Mouse (Mus musculus) thymus, postnatal 4 days (tissue): Measurements from ENCODE around the gene Elovl6.

Experiments used
- DNase-seq: peaks from one replicate; pipeline ENCODE4 v3.0.0; 2021

Gene Elovl6

GRCm38 (mm10) chr3:129613756-129614155 lies 81.6 kb downstream of the Elovl6 start:
- DNase-seq: no peak

- no peak for DNase-seq
Observed at GRCm38 (mm10) chr3:129614216-129614615, 82.1 kb downstream of the Elovl6 start.

DNA sequence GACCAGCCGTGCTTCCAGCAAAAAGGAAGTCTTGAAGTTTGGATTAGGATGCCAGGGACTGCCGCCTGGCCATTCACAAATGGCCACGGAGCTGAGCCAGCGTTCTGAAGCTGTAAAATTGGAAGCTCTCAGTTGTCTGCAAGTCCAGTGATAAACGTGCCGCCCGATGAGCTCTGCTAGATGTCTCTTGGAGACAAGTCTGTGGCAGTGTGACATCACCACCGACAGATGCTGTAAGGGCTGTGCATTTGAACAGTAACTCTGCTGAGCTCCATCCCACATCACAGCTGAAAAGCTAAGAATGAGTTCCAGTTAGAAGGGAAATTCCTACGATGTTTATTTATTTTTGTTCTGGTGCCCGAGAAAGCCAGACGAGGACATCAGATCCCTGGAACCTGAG lies 85.3 kb downstream of the Elovl6 start:
- no peak for DNase-seq

GRCm38 (mm10) chr3:129619194-129619775 lies 87.1 kb downstream of the Elovl6 start:
- no peak for DNase-seq

GRCm38 (mm10) chr3:129620802-129621201 lies 88.6 kb downstream of the Elovl6 start:
- no peak for DNase-seq

- no peak for DNase-seq
Observed at GRCm38 (mm10) chr3:129621255-129621654, 89.1 kb downstream of the Elovl6 start.

DNA sequence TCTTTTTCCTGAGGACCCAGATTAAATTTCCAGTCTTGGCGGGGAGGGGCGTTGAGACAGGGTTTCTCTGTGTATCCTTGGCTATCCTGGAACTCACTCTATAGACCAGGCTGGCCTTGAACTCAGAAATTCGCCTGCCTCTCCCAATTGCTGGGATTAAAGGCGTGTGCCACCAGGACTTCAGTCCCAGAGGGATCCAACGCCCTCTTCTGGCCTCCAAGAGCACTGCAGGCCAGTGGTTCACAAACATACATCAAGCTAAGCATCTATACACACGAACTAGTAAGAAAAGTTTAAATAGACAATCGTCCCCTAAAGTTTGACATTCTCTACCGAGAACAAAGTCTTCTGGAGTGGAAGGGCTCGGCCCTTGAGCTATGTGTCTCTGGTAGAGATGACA lies 90.0 kb downstream of the Elovl6 start:
- peak; percentile 69 for DNase-seq

- DNase-seq: no peak
Observed at GRCm38 (mm10) chr3:129622705-129623104, 90.5 kb downstream of the Elovl6 start.

DNA sequence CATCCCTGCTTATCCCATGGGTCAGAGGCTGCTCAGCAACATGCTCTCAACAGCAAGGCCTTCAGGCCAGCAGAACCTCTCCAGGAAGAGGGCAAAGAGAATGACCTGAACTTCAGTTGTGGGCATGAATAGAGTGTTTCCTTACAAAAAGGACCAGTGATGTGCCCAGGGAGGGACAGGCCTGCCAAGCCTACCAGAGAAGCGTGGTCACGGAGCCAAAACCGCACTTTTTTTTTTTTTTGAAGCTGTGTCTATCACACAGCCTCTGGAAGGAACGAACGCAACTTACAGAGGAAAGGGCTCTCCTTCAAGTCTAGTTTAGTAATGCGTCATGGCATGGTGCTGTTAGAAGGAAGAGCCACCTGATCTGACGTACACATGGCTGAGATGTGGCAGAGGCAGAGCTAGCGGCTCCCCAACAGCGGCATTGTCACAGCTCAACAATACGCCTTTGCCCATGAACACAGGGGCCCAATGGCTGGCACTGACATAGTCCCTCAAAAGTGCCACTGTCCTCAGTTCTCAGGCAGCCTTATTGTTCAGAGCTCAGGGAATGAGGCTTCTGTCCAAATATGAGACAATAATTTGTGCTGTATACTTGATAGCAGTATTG lies 92.1 kb downstream of the Elovl6 start:
- no peak for DNase-seq

GRCm38 (mm10) chr3:129627281-129627680 lies 95.1 kb downstream of the Elovl6 start:
- DNase-seq: no peak

- DNase-seq: no peak
Observed at GRCm38 (mm10) chr3:129631018-129631417, 98.9 kb downstream of the Elovl6 start.

DNA sequence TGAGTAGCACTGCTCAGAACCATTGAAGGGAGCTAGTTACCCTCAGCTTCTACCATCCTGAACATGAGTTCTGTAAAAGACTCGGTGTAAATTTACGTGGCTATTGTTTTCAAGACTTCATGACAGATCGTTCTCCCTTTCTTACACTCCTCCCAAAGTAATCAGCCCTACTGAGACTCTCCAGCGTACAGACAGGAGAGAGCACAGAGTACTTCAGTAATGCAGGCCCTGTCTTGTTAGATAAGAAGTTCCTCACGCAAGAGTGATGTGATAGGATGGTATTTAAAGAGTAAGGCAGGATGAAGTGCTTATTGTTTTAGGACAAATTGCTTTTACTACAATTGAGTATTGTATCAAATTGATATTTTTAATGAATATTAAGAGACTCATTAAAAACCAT lies 99.7 kb downstream of the Elovl6 start:
- DNase-seq: no peak

- no peak for DNase-seq
Observed at GRCm38 (mm10) chr3:129633518-129633917, 101.4 kb downstream of the Elovl6 start.

DNA sequence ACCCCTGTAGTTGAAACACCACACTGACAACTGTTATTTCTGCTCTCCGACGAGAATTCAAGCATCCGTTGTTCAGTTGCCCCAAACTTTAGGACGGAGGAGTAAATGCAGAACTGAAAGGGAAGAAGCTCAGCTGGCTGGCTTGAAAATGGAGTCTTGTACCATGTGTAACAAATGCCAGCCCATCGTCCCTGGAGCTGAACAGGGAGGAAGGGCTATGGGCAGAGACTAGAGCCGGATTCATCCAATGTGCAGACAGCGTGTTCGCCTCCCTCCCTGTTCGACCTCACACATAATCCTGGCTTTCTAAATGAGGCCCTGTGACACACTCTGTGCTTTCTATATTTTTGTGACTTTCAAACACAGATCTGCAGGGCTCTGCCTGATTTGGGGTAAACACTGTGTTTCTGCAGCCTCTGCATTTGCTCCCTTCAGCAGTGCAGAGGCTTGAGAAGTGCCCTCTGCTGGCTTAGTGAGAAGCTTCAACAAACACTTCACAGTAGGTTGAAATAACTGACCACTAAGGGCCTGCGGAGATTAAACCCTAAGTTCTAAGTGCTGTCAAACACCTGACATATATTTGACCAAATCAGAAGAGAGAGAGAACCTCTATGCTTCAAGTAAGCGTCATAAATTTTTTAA lies 102.2 kb downstream of the Elovl6 start:
- DNase-seq: peak; percentile 30

DNA sequence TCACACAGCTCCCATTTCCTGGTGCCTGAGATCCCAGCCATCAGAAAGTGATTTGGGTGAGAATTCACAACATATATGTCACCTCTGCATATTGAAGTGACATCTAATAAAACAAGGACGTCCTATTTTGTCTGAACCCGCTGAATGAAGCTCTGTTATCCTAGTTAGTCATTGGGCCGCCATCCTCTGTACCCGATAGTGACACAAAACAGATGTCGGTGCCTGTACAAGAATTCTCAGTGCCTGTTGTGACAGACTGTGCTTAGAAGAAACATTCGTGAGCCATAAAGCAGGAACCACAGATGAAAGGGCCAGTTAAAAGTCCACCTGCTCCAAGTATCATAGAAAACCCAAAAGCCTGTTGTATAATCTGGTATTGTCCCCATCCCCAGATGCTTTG lies 105.3 kb downstream of the Elovl6 start:
- no peak for DNase-seq

- DNase-seq: no peak
Observed at GRCm38 (mm10) chr3:129639701-129640100, 107.5 kb downstream of the Elovl6 start.

DNA sequence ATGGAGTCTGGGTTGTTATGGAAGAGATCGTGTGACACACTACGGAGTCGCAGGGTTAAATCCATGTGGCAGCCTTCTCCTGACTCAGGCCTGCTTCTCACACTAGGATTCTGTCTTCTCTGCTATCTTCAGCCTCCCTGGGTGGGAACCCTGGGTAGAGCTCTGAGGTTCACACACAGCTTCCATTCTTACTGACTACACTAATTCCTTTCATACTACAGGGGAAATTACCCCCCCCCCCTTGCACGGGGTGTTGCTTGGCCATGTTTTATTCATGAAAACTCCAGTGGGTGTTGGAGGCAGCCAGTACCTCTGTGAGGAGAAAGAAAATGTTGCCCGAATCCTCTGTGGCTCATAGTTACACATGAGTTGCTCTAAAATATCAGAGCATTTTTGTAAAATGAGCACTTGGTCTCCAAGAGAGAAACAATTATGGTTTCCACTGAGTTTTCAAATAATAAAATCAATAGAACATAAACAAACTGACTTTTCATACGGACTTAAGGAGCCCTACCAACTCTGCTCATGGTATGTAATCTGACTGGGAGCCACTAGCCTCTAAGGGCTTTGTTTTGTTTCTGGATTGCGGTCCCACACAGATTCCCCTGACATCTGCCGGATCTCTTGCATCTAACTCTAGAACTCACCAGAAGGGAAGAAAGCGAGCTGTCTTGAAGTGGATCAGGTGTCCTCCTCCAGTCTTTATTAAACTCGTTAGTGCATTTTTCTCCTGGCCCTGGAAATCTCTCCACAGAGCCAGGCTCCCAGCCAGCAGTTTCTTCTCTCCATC lies 108.3 kb downstream of the Elovl6 start:
- DNase-seq: no peak

DNA sequence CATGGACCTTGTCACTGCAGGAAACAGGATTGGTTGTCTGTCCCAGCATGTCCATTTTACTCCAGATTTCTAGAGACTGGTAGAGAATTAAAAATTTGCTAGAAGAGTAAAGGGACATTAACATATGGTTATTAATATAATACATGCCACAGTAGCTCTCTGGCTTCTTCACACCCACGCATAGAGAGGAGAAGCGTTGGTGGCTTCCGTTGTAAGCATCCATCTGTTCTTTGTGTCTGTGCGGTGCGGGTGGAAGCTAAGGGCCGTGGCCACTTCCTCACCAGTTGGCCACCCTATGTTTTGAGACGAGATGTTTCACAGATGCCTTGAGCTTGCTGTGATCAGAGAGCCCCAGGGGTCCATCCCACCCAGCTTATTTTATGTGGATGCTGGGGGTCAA lies 109.5 kb downstream of the Elovl6 start:
- no peak for DNase-seq

DNA sequence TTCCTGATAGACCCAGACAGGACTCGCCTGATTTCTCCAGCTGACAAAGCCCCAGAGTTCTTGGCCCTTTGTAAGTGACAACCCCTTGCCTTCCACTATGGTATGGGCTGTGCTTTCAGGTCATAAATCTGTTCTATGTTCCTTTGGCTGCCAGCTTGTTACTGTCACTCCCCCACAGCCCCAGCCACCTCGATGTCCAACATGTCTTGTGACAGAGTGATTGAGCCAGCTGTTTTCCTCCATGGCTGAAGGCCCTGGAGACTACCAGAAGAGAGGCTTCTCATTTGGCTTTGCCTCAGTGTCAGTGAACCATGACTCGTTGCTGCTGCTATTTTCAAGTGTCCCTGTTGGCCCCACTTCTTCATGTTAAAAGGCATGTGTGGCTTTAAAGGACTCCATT lies 113.3 kb downstream of the Elovl6 start:
- no peak for DNase-seq

GRCm38 (mm10) chr3:129646781-129647180 lies 114.6 kb downstream of the Elovl6 start:
- DNase-seq: no peak

DNA sequence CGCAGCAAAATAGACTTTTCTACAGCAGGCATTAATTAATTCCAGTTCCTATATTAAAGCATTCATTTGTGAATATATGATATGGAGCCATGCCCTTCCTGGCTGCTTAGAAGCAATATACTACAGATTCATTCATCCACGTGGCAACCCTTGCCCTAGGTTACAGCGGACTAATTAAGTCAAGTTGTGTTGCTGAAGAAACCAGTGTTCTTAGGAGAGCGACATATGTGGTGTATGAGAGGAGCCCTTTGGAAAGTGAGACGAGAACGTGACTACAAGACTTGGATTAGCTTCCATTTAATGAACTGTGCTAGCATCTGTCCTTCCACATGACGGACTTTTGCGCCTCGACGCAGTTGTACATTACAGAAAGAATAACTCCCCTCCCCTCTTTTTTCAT lies 115.2 kb downstream of the Elovl6 start:
- no peak for DNase-seq

DNA sequence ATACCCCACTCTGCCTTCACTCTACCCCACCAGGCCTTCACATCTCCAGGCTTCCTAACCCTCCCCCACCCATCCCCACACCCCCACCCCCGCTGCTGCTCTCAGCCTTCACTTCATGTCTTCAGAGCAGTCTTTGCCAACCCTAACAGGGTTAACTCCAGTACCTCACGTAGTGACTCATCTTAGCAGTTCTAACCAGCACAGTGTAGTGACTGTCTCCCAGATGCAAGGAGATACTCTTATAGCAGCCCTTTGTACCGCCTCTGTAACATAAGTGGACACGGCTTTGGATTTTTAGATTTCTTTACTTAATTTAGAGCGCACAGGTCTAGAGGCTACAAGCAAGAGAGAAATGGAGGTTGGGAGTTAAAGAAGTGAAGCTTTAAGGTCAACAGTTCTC lies 116.4 kb downstream of the Elovl6 start:
- no peak for DNase-seq

DNA sequence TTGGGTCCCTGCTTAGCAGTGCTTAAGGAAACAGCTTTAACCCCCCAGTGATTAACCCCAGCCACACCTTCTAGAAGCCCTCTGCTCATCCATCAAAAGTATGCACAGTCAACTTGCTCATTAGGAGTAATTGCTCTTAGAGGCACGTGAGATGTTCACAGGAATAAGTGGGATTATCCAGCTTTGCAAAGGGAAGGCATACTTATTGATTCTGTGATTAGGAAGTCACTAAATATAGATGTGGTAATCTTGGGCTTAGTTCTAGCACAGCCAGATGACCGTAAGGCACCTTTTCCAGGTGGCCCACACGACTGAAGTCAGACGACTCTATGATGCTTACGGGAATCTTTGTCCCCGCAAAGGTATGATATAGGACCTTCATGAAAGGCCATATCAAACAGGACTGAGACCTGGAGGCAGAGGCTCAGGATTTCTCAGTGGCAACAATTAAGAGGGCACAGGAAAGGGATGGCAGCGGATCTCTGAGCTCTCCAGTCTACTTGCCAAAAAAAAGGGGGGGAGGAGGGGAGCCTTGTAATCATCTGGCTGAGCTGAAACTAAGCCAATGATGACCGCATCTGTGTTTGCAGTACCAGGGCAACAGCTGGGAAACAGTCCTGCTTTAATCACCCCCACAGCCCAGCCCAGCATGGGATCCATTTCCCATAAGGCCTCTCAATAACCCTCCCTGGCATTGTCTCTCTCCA lies 117.6 kb downstream of the Elovl6 start:
- no peak for DNase-seq
